Mouse (Mus musculus) R1 (cell line): ENCODE results near the gene 2610528A11Rik.
A peak's percentile ranks its signal among the peaks of the same experiment; 100 is the strongest.

Source experiments
- DNase-seq: peaks from one replicate; pipeline ENCODE4 v3.0.0-alpha.2; 2018; ENCODE audit warnings: low read depth, low spot score

The 2610528A11Rik gene

DNA sequence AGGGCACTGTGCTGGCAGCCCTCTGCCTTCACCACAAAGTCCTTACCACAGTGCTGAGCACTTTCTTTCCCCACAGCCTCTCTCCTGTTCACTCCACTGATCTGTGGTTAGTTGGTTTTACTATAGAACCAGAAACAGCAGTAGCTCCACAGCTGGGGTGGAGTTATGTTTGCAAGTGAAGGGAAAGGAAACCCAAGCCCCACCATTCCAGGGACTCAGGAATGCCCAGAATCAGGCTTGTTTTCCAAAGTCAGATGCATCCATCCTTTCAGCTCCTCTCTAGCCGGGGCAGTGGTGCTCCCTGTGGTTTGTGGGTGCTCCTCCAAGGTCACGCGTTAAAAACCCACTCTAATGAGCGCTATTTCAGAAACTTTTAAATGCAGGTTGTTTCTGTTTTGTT lies 18.3 kb downstream of the 2610528A11Rik start:
- DNase-seq = peak; percentile 88

DNA sequence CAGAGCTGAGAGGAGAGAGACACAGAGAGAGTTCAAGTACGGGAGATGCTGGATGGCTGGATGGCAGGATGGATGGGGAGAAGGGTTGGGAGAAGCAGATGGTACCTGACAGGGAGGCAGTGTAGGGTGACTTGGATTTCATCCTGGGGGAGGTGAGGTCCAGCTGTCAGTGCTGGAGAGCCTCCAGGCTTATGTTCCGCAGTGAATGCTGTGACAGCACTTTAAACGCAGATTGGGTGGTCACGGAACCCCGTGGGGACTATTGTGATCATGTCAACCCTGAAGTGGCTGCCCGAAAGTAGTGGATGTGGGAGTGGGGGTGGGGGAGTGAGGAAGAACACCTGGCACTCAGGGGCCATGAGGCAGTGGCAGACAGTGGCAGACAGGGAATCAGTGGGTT lies 19.4 kb downstream of the 2610528A11Rik start:
- no peak for DNase-seq

DNA sequence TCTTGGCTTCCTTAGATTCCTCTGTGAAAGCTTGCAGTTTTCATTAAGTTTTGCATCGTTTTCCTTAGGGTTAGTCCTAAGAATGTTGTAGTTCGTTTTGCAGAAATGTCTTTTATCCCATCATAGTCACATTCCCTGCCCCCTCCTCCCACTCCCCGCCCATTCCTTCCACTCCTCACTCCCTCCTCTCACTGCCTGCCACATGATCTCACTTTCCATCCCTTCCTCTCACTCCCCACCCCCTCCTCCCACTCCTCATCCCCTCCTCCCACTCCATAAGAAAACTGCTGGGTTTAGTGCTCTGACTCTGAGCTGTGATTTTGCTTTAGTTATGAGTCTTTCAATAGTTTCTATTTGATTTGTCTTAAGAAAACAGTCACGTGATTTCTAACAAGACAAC lies 30.1 kb downstream of the 2610528A11Rik start:
- no peak for DNase-seq

DNA sequence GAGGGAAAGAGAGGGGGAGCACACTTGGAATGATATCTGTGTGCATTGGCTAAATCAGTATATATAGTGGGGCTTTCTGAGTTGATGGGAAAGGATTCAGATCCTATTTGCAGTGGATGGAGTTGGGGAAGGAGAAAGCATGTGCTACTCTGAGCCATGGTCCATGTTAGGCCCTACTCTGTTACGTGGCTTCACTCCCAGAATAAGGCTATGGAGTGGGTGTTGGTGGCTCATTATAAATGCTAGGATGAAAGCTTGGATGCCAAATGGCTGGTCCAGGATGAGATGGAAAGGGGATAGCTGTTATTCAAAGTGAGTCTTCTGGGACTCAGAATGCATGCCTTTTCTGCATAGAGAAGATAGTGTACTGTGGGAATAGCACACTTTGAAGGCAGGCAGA lies 33.1 kb downstream of the 2610528A11Rik start:
- no peak for DNase-seq

- peak; percentile 72 for DNase-seq
Observed at GRCm38 (mm10) chr14:37068516-37068915, 45.3 kb downstream of the 2610528A11Rik start.

DNA sequence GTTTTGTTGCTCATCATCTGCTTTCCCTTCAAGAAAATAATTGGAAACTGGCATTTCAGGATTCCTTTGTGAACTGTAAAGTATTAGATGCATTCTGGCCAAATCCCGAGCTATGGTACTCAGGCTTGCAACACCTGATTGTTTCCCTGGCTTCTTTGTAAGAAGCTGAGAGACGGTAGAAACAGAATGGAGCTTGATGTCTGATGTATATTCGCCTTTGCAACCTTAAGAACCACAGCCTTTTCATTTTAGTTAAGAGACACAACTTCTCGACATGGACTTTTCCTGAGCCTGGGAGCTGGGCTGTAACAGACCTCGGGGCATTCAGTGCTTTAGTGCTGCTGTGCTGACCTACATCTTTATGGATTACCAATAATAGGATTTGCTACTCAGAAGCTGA lies 46.2 kb downstream of the 2610528A11Rik start, which contains the start of gene Lrit2:
Gene Lrit2 (plus strand): TSS at position 301 of the 400 bp plus-strand sequence.
- DNase-seq = no peak

DNA sequence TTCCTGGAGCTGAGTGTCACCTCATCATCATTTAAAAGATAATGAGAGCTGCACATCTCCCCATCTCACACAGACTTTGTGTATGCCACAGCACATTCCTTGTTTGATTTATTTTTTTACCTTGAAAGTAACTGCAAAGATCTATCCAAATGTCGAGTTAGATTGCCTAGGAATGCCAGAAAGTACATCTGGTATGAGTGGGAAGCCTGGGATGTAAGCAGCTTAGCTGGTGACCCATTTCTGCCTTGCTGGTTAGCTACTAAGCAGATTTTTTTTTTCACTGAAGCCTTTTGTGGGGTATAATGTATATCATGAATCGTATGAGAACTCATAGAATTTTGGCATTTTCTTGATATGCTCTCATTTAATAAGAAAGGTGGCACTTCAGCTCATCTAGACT lies 47.2 kb downstream of the 2610528A11Rik start:
- peak; percentile 10 for DNase-seq

DNA sequence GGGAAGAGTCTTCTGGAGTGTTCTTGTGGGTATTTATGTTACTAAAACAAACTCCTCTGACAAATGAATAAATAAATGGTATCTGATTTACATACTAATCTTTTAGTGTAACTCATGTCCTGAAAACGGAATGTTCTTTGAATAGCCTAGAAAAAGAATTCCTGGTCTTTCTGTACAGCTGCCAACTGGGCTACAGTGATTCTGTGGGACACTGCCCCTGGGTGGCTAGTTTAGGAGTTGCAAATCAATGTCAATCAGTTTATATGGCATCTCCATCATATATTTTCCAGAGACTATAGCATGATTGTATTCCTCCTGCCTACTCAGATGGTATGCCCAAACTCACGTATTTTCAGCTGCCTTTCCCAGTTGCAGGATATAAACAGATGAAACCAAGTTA lies 49.0 kb downstream of the 2610528A11Rik start:
- DNase-seq = no peak
